Mouse (Mus musculus) liver, embryonic 13.5 days (tissue): ENCODE measurements around the gene Esrra. TPM values are rescaled to one million over a fixed set of nuclear protein-coding genes. Genes with fewer than 3 reads are reported as not detected.
A peak's percentile ranks its signal among the peaks of the same experiment; 100 is the strongest.

Experiments used
- ATAC-seq: fragments of 200-750 bp; cut with Nextera tagmentation; 2 replicates; pipeline ENCODE4 v1.8.0; 2017; ENCODE audit warnings: low read depth, mild to moderate bottlenecking, moderate number of reproducible peaks, moderate library complexity
- DNase-seq: peaks from one replicate; pipeline ENCODE4 v3.0.0; 2022
- H3K27ac ChIP-seq: fragments of 300-500 bp; sonication (generic); 2 replicates; pipeline ENCODE4 v1.5.1; 2015; ENCODE audit warnings: moderate library complexity, mild to moderate bottlenecking, inconsistent platforms
- H3K27me3 ChIP-seq: fragments of 300-500 bp; sonication (generic); 2 replicates; pipeline ENCODE4 v1.6.1; 2015; ENCODE audit warnings: mild to moderate bottlenecking, inconsistent platforms
- H3K36me3 ChIP-seq: fragments of 300-500 bp; sonication (generic); 2 replicates; pipeline ENCODE4 v1.6.1; 2015; ENCODE audit warnings: mild to moderate bottlenecking, inconsistent platforms
- H3K4me1 ChIP-seq: fragments of 300-500 bp; sonication (generic); replicated peaks from 2 replicates; pipeline ENCODE4 v1.6.1; 2015; ENCODE audit warnings: inconsistent platforms
- H3K4me2 ChIP-seq: fragments of 300-500 bp; sonication (generic); 2 replicates; pipeline ENCODE4 v1.6.1; 2015; ENCODE audit warnings: inconsistent platforms, mild to moderate bottlenecking, moderate library complexity
- H3K4me3 ChIP-seq: fragments of 300-500 bp; sonication (generic); replicated peaks from 2 replicates; pipeline ENCODE4 v1.5.1; 2015; ENCODE audit warnings: mild to moderate bottlenecking, inconsistent platforms
- H3K9ac ChIP-seq: fragments of 300-500 bp; sonication (generic); 2 replicates; pipeline ENCODE4 v1.6.1; 2015; ENCODE audit warnings: mild to moderate bottlenecking, inconsistent platforms
- H3K9me3 ChIP-seq: fragments of 300-500 bp; sonication (generic); replicated peaks from 2 replicates; pipeline ENCODE4 v1.6.1; 2016; ENCODE audit warnings: inconsistent platforms
- WGBS: fragments of 180-500 bp; shearing (Covaris S2); methylation state at CpG from one replicate; pipeline ENCODE4 v1.1.7; 2015; ENCODE audit not compliant: insufficient replicate concordance; 5-methylcytosine and 5-hydroxymethylcytosine counted together
- polyA plus RNA-seq: library from polyadenylated mRNA; unstranded; fragments of >200 nt; fragmentation: Nextera tagmentation; extraction: Ambion mirVana; gene quantifications from 2 replicates; pipeline ENCODE4 v1.2.1, GENCODE M21; 2015

Esrra gene
- polyA plus RNA-seq, 1 experiment from 2014 or later = 4.8 TPM

- Histone ChIP-seq H3K4me2 (peak overlapping the region; percentile 92), H3K9ac (peak overlapping the region; percentile 82), H3K4me3 (peak overlapping the region; percentile 74), H3K9me3 (no peaks in the 10 kb centered on the region), H3K36me3 (peaks cover 14% of the 10 kb centered on the region), H3K4me1 (peaks cover 51% of the 10 kb centered on the region), H3K27me3 (no peaks in the 10 kb centered on the region), H3K27ac (peak overlapping the region; percentile 93)
- ATAC-seq (peak; percentile 74), DNase-seq (peak; percentile 84)
- under 1% methylated on average over 35 of the region's 35 CpGs for WGBS
These were observed 29.9 kb upstream of the Esrra start for GRCm38 (mm10) chr19:6951381-6951968.

GRCm38 (mm10) chr19:6950613-6951153 is 29.1 kb upstream of the Esrra start:
- DNase-seq (peak; percentile 43), ATAC-seq (peak; percentile 39)
- Histone ChIP-seq H3K36me3 (peaks cover 14% of the 10 kb centered on the region), H3K4me3 (peak overlapping the region; percentile 74), H3K9me3 (no peaks in the 10 kb centered on the region), H3K4me1 (peaks cover 51% of the 10 kb centered on the region), H3K4me2 (peak overlapping the region; percentile 92), H3K27ac (peak overlapping the region; percentile 93), H3K27me3 (no peaks in the 10 kb centered on the region), H3K9ac (peak overlapping the region; percentile 82)
- under 1% methylated on average over 28 of the region's 28 CpGs for WGBS

GRCm38 (mm10) chr19:6949951-6950350 is 28.3 kb upstream of the Esrra start:
- peaks cover 55% of the 10 kb centered on the region for H3K4me1 ChIP-seq
- H3K4me2 ChIP-seq = peak overlapping the region; percentile 92
- peak overlapping the region; percentile 93 for H3K27ac ChIP-seq
- no peaks in the 10 kb centered on the region for H3K27me3 ChIP-seq
- DNase-seq = no peak
- H3K9me3 ChIP-seq = no peaks in the 10 kb centered on the region
- WGBS = 65% methylated on average over 5 of the region's 5 CpGs
- H3K4me3 ChIP-seq = peak overlapping the region; percentile 74
- peak overlapping the region; percentile 82 for H3K9ac ChIP-seq
- peaks cover 12% of the 10 kb centered on the region for H3K36me3 ChIP-seq
- no peak for ATAC-seq

- 80% methylated on average over 5 of the region's 5 CpGs for WGBS
- Histone ChIP-seq H3K9ac (peak overlapping the region; percentile 3; the same call in 1 of the 2 replicates), H3K4me3 (0 out of 2 replicates have a peak overlapping the region, but pooled peaks have one; percentile 74), H3K36me3 (peaks cover 13% of the 10 kb centered on the region), H3K27ac (no peak overlapping the region), H3K4me2 (peak overlapping the region; percentile 92), H3K9me3 (no peaks in the 10 kb centered on the region), H3K27me3 (no peaks in the 10 kb centered on the region), H3K4me1 (peaks cover 55% of the 10 kb centered on the region)
- ATAC-seq (no peak), DNase-seq (no peak)
These were observed 27.9 kb upstream of the Esrra start for GRCm38 (mm10) chr19:6949532-6949931.

GRCm38 (mm10) chr19:6948186-6948585 is 26.6 kb upstream of the Esrra start:
- H3K27me3 ChIP-seq = no peaks in the 10 kb centered on the region
- no peak overlapping the region for H3K4me3 ChIP-seq
- H3K36me3 ChIP-seq = peaks cover 13% of the 10 kb centered on the region; the same call in 1 of the 2 replicates
- H3K9ac ChIP-seq = no peak overlapping the region
- peaks cover 57% of the 10 kb centered on the region for H3K4me1 ChIP-seq
- DNase-seq (no peak), ATAC-seq (no peak)
- H3K27ac ChIP-seq = no peak overlapping the region
- 70% methylated on average over 4 of the region's 4 CpGs for WGBS
- no peak overlapping the region for H3K4me2 ChIP-seq
- no peaks in the 10 kb centered on the region for H3K9me3 ChIP-seq

GRCm38 (mm10) chr19:6947742-6948141 is 26.1 kb upstream of the Esrra start:
- Histone ChIP-seq H3K27me3 (no peaks in the 10 kb centered on the region), H3K4me2 (no peak overlapping the region), H3K27ac (no peak overlapping the region), H3K4me1 (peaks cover 57% of the 10 kb centered on the region), H3K9me3 (no peaks in the 10 kb centered on the region), H3K9ac (no peak overlapping the region), H3K4me3 (no peak overlapping the region), H3K36me3 (peaks cover 13% of the 10 kb centered on the region; the same call in 1 of the 2 replicates)
- no peak for DNase-seq
- WGBS = 51% methylated on average over 4 of the region's 4 CpGs
- no peak for ATAC-seq

- H3K27me3 ChIP-seq = no peaks in the 10 kb centered on the region
- H3K9ac ChIP-seq = no peak overlapping the region
- ATAC-seq = no peak
- H3K9me3 ChIP-seq = no peaks in the 10 kb centered on the region
- peaks cover 39% of the 10 kb centered on the region for H3K4me1 ChIP-seq
- WGBS = 85% methylated on average over 6 of the region's 6 CpGs
- no peak overlapping the region for H3K27ac ChIP-seq
- DNase-seq = no peak
- H3K4me3 ChIP-seq = no peak overlapping the region
- H3K36me3 ChIP-seq = peaks cover 13% of the 10 kb centered on the region; the same call in 1 of the 2 replicates
- H3K4me2 ChIP-seq = no peak overlapping the region
These were observed 22.1 kb upstream of the Esrra start for GRCm38 (mm10) chr19:6943709-6944108.

GRCm38 (mm10) chr19:6942764-6943163 is 21.2 kb upstream of the Esrra start:
- peak overlapping the region; percentile 80 for H3K27ac ChIP-seq
- H3K36me3 ChIP-seq = peaks cover 13% of the 10 kb centered on the region; the same call in 1 of the 2 replicates
- peaks cover 4% of the 10 kb centered on the region; the same call in 1 of the 2 replicates for H3K27me3 ChIP-seq
- H3K4me1 ChIP-seq = peaks cover 31% of the 10 kb centered on the region
- WGBS = 21% methylated on average over 5 of the region's 5 CpGs
- H3K9me3 ChIP-seq = no peaks in the 10 kb centered on the region
- peak overlapping the region; percentile 89 for H3K4me3 ChIP-seq
- H3K4me2 ChIP-seq = peak overlapping the region; percentile 98
- ATAC-seq (peak; percentile 11), DNase-seq (no peak)
- peak overlapping the region; percentile 92 for H3K9ac ChIP-seq

- H3K9ac ChIP-seq = peak within 1 kb of the TSS; percentile 92
- peaks cover 4% of the 10 kb centered on the region; the same call in 1 of the 2 replicates for H3K27me3 ChIP-seq
- H3K36me3 ChIP-seq = peaks cover 13% of the 10 kb centered on the region; the same call in 1 of the 2 replicates
- ATAC-seq (peak; percentile 92), DNase-seq (peak; percentile 95)
- peak within 1 kb of the TSS; percentile 98 for H3K4me2 ChIP-seq
- H3K27ac ChIP-seq = peak within 1 kb of the TSS; percentile 94
- WGBS = under 1% methylated on average over 27 of the region's 27 CpGs
- peaks cover 30% of the 10 kb centered on the region for H3K4me1 ChIP-seq
- no peaks in the 10 kb centered on the region for H3K9me3 ChIP-seq
- H3K4me3 ChIP-seq = peak within 1 kb of the TSS; percentile 89
These were observed 20.7 kb upstream of the Esrra start, which contains the start of gene Gpr137 for GRCm38 (mm10) chr19:6942249-6942691. Gpr137 (minus strand) TSS chr19:6942480.

GRCm38 (mm10) chr19:6941372-6942248 is 20.0 kb upstream of the Esrra start, which contains the start of gene Bad:
Bad (plus strand) TSS chr19:6941861.
- WGBS = under 1% methylated on average over 83 of the region's 83 CpGs
- DNase-seq = peak; percentile 88
- peak within 1 kb of the TSS; percentile 98 for H3K4me2 ChIP-seq
- peaks cover 30% of the 10 kb centered on the region for H3K4me1 ChIP-seq
- peak within 1 kb of the TSS; percentile 89 for H3K4me3 ChIP-seq
- peaks cover 13% of the 10 kb centered on the region; the same call in 1 of the 2 replicates for H3K36me3 ChIP-seq
- no peaks in the 10 kb centered on the region for H3K9me3 ChIP-seq
- ATAC-seq = peak; percentile 66
- peak within 1 kb of the TSS; percentile 92 for H3K9ac ChIP-seq
- peak within 1 kb of the TSS; percentile 94 for H3K27ac ChIP-seq
- H3K27me3 ChIP-seq = peaks cover 4% of the 10 kb centered on the region; the same call in 1 of the 2 replicates
